Mouse (Mus musculus) cerebellum, postnatal 10 days (tissue): ENCODE measurements at regions not wholly inside any gene's neighbourhood (a gene's known extent, or its start where the extent isn't known, plus 50 kb on each side); places are given as distances from the start of the nearest gene placed in this dataset.

Experiments
- DNase-seq, 2 experiments: peaks; one replicate each; pipeline ENCODE4 v3.0.0; 2021; ENCODE audit warnings: mixed read lengths in 2 of 2

DNA sequence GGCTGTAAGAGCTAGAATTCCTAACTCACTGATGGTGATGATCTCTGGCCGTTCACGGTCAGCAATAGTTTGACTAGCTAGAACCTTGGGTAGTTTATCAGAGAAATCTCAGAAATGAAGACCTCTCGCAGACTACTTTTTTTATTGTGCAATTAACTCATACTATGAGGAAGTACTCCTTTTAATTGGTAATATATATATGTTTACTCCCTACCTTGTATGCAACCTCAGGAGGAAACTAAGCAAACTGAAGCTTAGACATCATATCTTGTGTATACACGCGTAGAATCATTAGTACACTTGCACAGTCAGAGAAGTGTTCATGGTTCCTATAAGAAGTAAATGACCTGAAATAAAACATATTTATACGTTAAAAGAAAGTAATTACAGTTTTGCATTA is 157.2 kb downstream of the Gm11146 start:
- DNase-seq = no peak

DNA sequence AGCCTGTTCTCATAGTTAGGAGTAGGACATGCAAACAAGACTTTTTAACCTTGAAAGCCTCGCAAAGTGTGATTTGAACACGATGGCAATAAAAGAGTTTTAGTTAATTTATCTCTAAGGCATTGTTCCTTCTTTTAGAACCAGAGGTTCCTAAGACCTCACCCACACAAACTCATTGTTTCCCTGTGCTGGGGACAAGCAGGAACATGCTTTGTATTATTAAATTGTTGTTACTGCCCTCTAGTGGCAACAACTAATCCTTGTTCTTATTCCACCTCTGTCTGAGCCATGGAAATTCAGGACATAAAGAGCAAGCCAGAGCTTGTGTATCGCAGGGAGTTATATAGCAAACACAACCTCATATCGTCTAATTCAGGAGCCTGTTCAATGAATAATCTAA is 157.9 kb downstream of the Gm11146 start:
- peak; percentile 43 to 83 for DNase-seq

DNA sequence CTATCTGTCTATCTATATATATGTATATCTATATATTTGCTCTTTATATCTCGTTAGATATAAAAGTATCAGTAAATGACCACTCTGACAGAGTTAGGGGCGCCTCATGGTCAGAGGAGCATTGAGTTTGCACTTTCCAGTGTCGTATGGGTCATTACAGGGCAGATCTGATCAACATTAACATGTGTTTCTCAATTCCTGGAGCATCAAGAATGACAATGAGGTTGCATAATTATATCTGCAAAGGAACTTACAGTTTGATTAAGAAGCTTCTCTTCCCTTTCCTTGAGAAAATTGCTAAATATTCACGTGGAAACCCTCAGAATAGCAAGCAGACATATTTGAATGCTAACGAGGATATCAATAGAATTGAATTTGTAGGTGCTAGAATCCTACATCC is 158.6 kb downstream of the Gm11146 start:
- DNase-seq = no peak

DNA sequence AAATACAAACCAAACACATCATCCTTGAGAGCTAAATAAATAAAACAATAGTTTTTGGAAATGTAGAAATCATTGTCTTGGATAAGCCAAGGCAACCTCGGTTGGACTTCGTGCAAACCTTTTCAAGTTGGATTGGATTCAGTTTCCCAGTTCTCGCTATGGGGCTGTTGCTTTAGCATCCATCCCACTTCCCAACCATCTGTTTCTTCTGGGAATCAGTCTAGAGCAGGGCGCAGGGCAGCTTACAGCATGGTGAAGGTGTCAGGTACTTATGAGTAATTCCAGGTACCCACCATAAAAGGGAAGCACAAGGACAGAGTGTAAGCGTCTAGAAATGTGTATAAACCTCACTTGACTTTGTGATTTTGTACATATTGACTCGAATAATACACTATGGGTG is 159.0 kb downstream of the Gm11146 start:
- DNase-seq = no peak

DNA sequence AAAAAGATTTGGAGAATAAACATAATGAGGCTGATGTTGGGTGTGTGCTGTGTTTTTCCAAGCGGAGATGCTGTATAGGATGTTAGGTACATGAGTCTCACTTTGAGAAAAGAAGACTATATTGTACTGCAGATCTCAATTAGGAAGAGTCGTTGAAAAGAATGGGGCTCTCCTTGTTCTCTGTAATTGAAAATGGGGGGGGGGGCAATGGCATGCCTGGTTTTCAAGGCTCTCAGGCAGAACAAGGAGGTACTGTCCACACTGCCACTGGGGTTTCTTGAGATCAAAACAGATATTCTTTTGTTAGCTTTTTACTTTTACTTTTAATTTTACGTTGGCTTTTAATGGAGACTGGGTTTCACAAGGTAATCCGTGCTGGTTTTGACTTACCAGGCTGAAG is 170.5 kb downstream of the Gm11146 start:
- no peak for DNase-seq

DNA sequence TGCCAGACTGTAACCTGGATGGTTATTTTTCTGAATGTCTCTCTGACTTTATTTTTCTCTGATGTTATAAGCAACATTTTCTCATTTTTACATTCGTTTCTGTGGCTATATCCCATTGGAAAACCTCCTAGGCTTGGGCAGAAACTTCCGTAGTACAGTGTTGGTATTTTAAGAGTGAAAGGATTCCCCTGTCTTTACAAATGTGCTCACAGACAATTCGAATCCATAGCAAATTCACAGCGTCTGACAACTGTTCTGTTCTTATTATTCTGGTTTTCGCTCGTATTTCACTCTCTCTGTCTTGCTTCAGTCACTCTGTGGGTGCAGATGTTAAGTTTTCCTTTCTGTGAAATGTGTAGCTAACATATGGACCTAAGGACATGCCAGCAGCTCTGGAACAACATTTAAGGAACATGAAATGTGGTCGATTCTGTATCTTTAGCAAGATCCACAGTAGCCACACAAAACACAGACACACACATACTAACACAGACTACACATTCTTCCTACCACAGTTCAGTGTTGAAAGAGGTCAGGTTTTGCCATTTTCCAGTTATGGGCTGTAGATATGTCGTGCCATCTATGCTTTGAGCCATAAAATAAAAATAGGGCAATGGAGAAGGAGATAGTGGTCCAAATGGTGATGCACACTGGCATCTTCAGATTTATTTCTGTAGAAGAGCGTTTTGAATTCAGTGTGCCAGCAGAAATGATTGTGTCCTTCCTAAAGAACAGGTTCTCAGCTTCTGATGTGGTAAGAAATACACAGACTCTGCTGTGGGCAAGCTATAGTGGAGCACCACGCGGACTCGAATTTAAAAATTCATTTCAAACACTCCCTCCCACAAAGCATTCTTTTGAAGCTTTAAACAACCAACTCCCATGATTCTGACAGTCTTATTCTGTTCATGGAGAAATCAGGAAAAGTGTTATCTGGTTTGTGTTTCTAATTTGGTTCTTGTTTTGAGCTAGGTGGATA is 179.2 kb downstream of the Gm11146 start:
- no peak for DNase-seq

DNA sequence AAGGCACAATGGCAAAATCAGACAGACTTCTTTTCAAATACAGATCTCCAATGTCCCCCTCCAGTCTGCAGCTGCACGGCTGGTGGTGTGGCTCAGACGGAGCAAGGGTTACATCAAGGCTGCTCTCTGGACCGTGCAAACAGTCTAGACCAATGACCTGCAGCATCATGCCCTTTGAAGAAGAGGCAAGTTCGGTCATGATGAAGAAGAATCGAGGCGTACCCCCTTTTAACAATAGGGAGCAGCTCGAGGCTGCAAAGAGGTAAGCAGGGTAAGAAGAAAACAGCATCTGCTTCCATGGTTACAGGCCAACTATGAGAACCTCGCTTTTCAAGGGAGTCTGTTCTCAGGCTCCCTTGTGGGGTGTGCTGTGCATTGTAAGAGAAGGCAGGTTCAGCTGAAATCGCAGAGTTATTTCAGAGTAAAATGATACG is 180.3 kb downstream of the Gm11146 start:
- DNase-seq = peak; percentile 55 to 56

DNA sequence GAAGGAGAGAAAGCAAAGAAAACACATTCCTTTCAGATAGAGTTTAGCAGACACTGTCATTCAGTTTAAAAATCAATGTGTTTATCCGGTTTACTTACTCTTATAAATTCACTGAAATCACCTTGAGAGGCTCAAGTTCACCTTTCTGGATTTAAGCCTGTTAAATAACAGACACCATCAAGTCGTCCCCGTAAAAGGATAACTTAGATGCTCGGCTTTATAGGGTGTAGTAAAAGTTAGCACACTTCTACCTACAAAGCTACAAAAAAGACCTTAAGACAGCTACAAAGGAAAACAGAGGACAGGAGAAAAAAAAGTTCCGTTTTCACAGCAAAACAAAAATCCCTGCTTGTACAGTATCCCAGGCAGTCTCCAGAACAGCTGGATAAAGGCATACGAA is 180.9 kb downstream of the Gm11146 start:
- no peak for DNase-seq

DNA sequence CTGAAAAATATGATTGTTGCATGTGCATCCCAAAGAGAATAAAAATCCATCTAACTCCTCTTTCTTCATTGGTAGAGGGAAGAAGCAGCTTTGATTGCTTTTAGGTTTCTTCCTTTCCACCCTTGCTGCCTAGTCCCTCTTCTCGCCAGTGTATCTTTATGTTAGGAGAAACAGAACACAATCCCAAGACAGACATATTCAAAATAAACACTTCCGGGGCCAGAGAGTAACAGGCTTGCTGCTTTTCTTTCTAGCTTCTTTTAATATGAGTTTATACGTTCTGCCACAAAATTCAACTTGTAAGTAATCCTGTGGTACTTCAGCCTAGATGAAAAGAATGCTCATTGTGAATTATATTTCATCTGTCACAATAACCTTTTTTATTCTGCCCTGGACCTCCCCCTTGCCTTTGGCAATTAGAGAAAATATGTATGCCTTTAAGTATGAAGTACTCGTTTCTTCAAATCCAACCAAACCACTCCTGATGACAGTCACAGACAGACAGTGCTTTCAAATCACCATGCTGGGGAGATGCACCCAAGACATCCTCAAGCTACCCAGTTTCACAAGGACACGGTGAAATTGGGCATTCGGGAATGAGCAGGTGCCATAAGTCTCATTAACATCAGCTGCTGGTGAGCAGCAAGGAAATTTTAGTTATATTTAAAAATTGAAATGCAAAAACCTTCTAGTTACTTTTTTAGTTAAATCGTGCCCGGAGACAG is 181.6 kb downstream of the Gm11146 start:
- DNase-seq = peak in 1 of 2 experiments; percentile 20

DNA sequence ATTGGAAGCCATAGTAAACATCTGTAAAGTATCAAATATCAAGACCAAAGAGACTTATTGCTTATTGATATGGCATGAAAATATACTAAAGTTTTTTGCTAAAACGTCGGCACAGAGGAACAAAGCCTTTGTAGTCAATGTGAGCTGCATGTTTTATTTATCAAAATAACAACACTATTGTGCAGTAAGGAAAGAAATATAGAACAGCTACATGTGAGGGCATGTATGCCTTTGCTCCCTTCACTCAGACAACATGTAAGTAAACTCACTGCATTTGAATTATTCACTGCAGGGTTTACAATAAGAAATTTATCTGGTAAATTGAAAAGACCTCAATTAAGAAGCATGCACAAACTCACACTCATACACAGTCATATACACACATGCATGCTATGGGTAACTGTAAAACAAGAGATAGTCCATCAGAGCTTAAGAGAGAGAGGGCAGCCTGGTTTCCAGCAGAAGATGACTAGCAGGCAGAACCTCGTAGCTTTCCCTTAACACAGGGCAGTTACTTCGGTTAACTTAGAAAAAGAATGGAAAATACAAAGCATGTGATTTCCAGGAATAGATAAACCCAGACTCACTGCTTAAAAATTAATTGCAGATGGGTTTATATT is 182.7 kb downstream of the Gm11146 start:
- DNase-seq = no peak

DNA sequence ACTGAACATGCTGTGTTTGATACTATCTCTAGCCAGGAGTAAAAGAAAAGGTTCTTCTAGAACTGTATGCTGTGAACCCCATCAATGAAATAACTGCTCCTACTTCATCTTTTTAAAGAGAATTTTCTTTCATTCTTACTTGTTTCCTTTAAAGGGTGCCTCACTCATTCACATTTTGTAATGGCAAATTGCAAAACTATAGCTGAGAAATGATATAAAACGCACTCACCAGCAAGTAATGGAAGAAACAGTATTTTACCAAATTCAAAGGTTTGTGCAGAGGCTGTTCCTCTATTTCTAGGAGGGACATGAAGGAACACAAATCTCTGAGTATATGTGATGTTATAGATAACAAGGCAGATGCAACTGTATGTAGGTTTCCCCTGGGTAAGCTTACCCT is 183.4 kb downstream of the Gm11146 start:
- DNase-seq = no peak

DNA sequence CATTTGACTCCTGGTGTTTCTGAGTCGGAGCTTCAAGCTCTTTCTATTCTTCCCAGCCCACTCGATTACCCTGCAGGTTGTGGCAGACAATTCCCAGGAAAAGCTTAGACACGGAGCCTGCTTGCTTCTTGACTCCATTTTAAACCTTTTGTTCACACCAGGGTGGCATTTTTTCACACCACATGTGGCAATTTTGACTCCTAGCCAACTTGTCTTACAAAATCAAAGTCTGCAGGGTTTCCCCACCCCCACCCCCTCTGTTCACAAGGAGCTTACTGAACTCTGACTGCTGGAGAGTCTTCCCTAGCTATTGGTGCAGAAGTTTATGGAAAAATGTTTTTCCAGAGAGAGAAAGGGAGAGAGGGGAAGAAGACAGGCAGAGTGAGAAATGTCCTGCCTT is 184.1 kb downstream of the Gm11146 start:
- peak; percentile 58 to 60 for DNase-seq

DNA sequence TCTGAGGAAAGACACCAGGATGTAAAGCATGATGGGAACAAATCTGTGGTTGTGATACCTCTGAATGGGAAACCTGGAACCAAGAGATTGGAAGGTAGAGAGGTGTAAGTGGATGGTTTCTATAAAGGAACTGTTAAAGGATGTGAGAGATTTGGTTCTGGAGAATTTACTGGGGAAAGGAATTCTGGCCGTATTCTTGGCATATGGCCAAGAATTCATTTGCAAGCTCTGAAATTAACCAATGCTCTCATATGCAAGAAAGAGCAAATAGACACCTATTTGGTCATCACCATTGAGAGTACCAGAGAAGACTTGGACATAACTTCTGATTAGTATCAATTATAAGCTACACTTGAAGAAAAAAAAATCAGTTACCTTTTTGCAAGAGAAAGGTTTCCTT is 187.3 kb downstream of the Gm11146 start:
- DNase-seq = peak in 1 of 2 experiments; percentile 25

DNA sequence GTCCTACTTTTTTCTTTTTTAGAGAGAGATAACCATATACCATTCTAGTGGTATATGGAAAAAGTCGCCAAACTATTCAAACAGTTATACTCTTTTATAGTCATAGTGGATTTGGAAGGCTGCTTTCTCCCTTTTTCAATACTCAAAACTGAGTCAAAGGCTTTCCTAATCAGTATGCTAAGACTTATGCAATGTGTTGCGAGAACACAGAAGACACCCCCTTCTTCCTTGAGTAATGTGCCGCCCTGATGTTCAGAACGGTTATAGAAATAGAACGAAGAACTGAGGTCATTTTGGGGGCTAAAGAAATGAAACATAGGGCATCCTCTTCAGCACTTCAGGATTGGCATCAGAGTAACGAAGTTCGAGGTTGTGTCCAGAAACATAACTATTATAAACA is 192.7 kb downstream of the Gm11146 start:
- no peak for DNase-seq

DNA sequence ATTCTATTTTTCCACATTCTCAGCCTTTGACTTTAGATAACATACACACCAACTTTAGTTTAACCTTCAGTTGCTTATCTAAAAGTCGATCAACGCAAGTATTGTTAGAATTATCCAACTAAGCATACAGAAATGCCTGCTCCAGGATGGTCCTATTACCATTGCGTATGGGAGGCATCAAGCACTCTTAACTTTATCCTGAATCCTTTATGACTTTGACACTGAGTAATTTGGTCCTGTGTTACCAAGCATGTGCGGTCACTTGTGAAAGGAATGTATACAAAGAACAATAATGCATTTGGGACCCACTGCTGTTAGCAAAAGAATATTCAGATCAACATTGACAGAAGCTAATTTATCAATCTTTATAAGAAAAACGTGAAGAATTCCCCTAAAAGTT is 194.9 kb downstream of the Gm11146 start:
- DNase-seq = no peak

DNA sequence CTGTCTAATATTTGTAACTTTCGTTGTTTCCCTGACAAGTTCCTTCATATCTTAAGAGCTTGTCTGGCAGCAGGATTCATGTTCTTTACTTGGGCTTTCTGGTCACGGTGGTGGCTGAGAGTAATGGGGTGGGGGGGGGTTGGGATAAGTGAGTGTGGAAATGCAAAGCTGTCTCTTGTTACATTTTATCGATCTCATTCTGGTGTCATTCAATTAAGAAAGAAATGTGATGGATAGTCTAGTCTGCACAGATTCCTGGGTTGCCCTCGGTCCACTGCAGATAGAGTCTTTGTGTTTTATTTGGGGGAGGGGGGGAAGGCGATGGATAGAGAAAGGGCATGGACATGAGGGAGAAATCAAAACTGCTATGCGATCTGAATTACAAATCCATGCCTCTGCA is 196.0 kb downstream of the Gm11146 start:
- no peak for DNase-seq

DNA sequence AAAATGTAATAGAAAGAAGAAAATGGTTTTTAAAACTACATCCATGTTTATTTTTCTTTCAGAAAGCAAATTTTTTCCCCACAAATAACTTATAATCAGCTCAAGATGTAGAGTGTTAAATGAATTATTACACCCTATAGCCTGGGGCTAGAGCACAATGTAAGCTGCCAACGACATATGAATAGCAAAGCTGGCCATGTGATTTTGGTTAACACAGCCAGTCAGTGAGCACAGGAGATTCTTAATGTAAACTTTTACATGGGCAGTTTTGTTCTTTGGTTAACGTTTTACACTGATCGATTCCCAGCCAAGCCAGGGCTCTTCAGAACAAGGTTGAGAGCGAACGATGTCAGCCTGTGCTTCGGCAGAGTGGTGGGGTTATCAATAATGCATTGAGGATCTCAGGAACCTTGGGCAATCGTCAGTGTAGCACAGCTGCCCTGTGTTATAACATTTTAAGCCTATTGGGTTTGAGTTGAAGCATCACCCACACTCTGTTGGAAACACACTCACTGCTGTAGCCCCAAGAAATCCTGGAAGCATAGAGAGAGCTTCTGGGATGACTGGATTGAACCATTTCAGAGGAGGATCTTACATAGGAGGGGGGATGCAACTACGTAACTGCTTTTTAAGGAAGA is 196.6 kb downstream of the Gm11146 start:
- DNase-seq = no peak

DNA sequence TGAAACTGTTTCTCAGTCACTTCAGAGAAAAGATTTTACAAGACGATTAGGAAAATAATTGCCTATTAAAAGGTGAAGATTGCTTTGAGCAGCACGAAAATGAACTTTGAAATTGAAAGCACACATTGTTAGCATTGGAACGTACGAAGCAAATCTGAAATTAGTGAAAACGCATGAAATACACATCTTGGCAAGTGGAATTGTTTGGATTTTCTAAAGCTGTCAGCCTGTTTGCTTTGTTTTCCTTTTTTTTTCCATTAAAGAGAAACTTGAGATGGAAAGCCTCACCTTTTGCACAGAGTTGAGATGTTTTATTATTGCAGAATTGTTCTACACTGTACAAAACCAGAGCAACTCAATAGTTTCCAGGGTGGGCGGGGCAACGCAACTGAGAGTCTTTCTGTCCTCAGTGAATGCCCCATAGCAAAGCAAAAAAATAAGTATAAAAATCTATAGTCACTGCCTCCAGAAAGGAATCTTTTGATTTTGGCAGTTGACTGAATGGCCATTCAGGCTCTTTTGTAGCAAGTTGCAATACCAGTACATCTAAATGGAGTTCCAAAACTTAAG is 199.1 kb downstream of the Gm11146 start:
- DNase-seq = no peak

DNA sequence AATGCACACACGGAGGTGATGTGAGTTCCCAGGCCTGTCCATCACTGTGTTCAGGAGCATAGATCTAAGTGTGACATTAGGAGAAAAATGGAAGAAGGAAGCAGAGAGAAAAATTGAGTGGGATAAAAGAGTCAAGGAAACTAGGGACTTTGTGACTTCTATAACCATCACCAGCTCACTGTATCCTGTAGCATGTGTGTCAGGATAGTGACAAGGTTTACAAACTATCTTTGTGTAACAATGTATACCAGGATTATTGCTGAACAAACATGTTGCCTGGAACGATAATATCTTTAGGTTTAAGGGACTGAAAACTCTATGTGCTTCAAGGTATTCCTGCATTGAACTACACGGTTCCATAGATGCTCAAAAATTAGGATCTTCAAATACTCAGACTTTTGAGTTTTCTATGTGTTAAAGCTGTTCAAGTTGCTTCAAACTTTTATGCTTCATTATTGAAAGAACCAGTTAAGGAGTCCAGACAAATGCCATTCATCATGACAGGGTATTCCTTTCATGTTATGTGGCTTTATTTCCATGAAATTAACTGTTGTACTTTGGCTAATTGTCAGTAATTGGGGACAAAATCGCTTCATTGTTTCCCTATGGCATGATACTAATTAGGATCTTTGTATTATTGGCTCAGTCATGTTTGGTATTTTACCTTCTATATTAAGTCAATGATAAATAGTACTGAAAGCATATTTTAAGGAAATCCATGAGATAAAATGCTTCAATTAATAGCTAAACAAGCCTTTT is 200.5 kb downstream of the Gm11146 start:
- DNase-seq = no peak

DNA sequence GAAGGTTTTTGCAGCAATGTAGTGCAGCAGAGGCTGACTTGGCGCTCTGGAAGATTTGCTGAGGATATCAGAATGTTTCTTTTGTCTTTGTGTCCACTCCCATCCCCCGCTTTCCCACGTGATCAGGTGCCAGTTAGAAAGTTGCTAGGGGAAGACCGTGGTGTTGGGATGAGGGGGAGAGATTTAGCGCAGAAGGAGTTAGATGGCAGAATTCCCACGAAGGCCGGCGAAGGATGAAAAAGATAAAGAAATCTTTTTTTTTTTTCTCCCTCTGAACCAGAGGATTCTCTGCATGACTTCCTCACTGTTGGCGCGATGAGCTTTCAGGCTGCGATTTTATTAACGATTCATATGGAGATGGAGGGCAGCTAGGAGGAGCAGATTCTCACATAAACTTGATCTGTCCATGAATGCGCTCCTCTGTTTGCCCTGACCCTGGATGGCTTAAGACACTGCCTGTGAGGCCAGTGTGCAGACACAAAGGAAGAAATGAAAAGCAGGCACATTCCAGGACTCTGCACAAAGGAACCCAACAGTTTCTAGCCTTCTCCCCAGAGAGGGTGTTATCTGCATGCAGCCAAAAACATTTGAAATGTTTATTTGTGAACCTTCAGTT is 201.5 kb downstream of the Gm11146 start:
- peak; percentile 69 to 78 for DNase-seq

DNA sequence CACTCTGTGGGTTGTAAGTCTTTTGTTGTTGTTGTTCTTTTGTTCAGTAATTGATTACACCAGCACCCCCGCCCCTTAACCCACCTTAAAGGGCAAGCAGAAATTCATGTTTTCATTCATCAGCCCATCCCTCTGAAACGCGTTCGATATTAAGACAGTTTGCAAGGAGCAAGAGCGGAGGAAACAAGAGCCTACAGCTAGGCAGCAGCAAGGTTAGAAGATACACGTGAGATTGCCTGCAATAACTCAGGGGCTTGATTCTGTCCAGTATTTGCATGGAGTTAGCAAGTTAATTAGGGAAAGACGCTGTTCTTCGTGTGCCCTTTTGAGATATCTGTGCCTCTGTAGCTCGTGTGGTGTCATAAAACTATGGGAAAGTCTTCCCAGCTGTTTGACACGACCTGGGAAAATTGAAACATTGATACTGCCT is 202.0 kb downstream of the Gm11146 start:
- DNase-seq = no peak
